Mouse (Mus musculus) adrenal gland, postnatal 25 days (tissue): ENCODE data around the gene Itgb3bp. TPM values are rescaled to one million over a fixed set of nuclear protein-coding genes. Genes with fewer than 3 reads are reported as not detected.

ENCODE experiments used
- DNase-seq: peaks from one replicate; pipeline ENCODE4 v3.0.0; 2021; ENCODE audit warnings: mixed read lengths
- total RNA-seq: library from RNA; stranded (reverse); gene quantifications from 2 replicates; pipeline ENCODE4 v1.2.3, GENCODE M21; 2021

Itgb3bp gene
- total RNA-seq, 1 experiment from 2014 or later: 9.1 TPM

GRCm38 (mm10) chr4:99931807-99932206 lies 2.2 kb upstream of the Itgb3bp start:
- no peak for DNase-seq

- no peak for DNase-seq
Observed at GRCm38 (mm10) chr4:99931240-99931580, 1.6 kb upstream of the Itgb3bp start.

GRCm38 (mm10) chr4:99930518-99931239 lies 1.1 kb upstream of the Itgb3bp start:
- no peak for DNase-seq

GRCm38 (mm10) chr4:99929149-99929612 lies 432 bp downstream of the Itgb3bp start, which contains the start of gene Pgm1:
Pgm1 (plus strand) TSS chr4:99929414.
- peak; percentile 90 for DNase-seq

GRCm38 (mm10) chr4:99928521-99928920 lies 1.1 kb downstream of the Itgb3bp start:
- no peak for DNase-seq

- DNase-seq: no peak
Observed at GRCm38 (mm10) chr4:99926380-99926779, 3.2 kb downstream of the Itgb3bp start.

GRCm38 (mm10) chr4:99913894-99914451 lies 15.6 kb downstream of the Itgb3bp start:
- no peak for DNase-seq

GRCm38 (mm10) chr4:99882405-99882804 lies 47.2 kb downstream of the Itgb3bp start:
- DNase-seq: no peak

- no peak for DNase-seq
Observed at GRCm38 (mm10) chr4:99881882-99882281, 47.7 kb downstream of the Itgb3bp start.

GRCm38 (mm10) chr4:99829094-99830073 lies 100.2 kb downstream of the Itgb3bp start, which contains the start of gene Efcab7:
Efcab7 (plus strand) TSS chr4:99829198.
- peak; percentile 75 for DNase-seq

GRCm38 (mm10) chr4:99828739-99829093 lies 100.9 kb downstream of the Itgb3bp start:
- no peak for DNase-seq

- no peak for DNase-seq
Observed at GRCm38 (mm10) chr4:99828337-99828736, 101.3 kb downstream of the Itgb3bp start.

- no peak for DNase-seq
Observed at GRCm38 (mm10) chr4:99816697-99817460, 112.7 kb downstream of the Itgb3bp start.

GRCm38 (mm10) chr4:99792365-99792764 lies 137.2 kb downstream of the Itgb3bp start:
- DNase-seq: no peak

- DNase-seq: no peak
Observed at GRCm38 (mm10) chr4:99773041-99773440, 156.6 kb downstream of the Itgb3bp start.

GRCm38 (mm10) chr4:99770555-99770954 lies 159.1 kb downstream of the Itgb3bp start:
- DNase-seq: no peak

GRCm38 (mm10) chr4:99766753-99767152 lies 162.9 kb downstream of the Itgb3bp start:
- no peak for DNase-seq

GRCm38 (mm10) chr4:99766303-99766702 lies 163.3 kb downstream of the Itgb3bp start:
- DNase-seq: no peak

- DNase-seq: no peak
Observed at GRCm38 (mm10) chr4:99752426-99752825, 177.2 kb downstream of the Itgb3bp start.

- no peak for DNase-seq
Observed at GRCm38 (mm10) chr4:99739836-99740235, 189.8 kb downstream of the Itgb3bp start.

GRCm38 (mm10) chr4:99725914-99726451 lies 203.6 kb downstream of the Itgb3bp start:
- DNase-seq: no peak

- DNase-seq: no peak
Observed at GRCm38 (mm10) chr4:99724331-99724730, 205.3 kb downstream of the Itgb3bp start.
